Mouse (Mus musculus): ENCODE data around the gene Pm20d1. TPM values are rescaled to one million over a fixed set of nuclear protein-coding genes. Genes with fewer than 3 reads are reported as not detected.

Pm20d1 gene
- polyA plus RNA-seq, 1 experiment from 2014 or later = 2.3 TPM

DNA sequence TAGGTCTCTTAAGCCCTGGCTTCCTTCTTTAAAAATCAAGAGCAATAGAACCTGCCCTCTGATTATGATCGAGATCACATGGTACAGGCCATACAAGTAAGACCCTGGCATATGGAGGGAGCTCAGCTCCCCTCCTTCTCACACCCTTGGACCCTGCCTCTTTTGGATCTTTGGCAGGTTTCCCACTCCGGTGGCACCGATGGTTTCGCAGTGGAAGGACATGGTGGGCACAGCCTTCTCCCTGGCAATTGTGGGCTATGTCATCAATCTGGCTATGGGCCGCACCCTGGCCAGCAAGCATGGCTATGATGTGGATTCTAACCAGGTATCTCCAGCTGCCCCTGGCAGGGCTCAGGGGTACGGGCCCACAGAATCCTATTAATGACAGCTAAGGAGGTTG lies 40.0 kb upstream of the Pm20d1 start:
- no peak overlapping the region for H3K4me2 ChIP-seq (ENCODE audit: low read depth, severe bottlenecking)
- no peak for ATAC-seq (ENCODE audit: insufficient number of reproducible peaks, low FRiP score, low TSS enrichment, low read depth)
- no peak for DNase-seq (ENCODE audit: low spot score)
- no peaks in the 10 kb centered on the region for H3K27me3 ChIP-seq (ENCODE audit: control insufficient read depth, insufficient read depth, low read length)
- H3K27ac ChIP-seq (replicated peaks; ENCODE audit: low read depth, low read length) = no peak overlapping the region
- H3K9ac ChIP-seq (ENCODE audit: low read length) = no peak overlapping the region
- H3K4me3 ChIP-seq (ENCODE audit: low read depth, low read length) = no peak overlapping the region
- H3K4me1 ChIP-seq (ENCODE audit: control insufficient read depth, insufficient read depth, low read length) = no peaks in the 10 kb centered on the region
- no peaks in the 10 kb centered on the region for H3K36me3 ChIP-seq (ENCODE audit: control insufficient read depth, insufficient read depth, low read length)
- no peaks in the 10 kb centered on the region for H3K9me3 ChIP-seq (ENCODE audit: control insufficient read depth, low read length)
- 88% methylated on average over 6 of the region's 6 CpGs for WGBS

DNA sequence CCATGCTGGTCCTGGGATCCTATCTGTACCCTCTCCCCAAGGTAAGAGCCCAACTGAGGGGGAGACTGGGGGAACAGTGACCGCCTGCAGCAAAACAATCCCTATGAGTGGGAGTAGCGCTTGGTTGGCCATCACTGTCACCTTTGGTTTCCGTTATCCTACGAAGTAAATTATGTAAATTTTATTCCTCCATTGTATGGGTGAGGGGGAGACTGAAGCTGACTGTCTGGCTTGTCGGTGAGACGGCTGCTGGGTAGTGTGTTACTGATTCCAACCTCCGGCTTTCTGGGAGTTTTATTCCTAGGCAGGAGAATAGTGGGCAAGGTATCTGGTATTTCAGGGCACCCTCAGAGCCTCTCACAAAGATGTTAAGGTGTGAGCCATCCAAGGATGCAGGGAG lies 38.4 kb upstream of the Pm20d1 start:
- WGBS = 82% methylated on average over 7 of the region's 7 CpGs
- ATAC-seq (ENCODE audit: insufficient number of reproducible peaks, low FRiP score, low TSS enrichment, low read depth) = no peak
- Histone ChIP-seq H3K9me3 (ENCODE audit: control insufficient read depth, low read length) (no peaks in the 10 kb centered on the region), H3K4me3 (ENCODE audit: low read depth, low read length) (no peak overlapping the region), H3K36me3 (ENCODE audit: control insufficient read depth, insufficient read depth, low read length) (no peaks in the 10 kb centered on the region), H3K4me2 (ENCODE audit: low read depth, severe bottlenecking) (no peak overlapping the region), H3K27ac (replicated peaks; ENCODE audit: low read depth, low read length) (no peak overlapping the region), H3K27me3 (ENCODE audit: control insufficient read depth, insufficient read depth, low read length) (no peaks in the 10 kb centered on the region), H3K4me1 (ENCODE audit: control insufficient read depth, insufficient read depth, low read length) (no peaks in the 10 kb centered on the region), H3K9ac (ENCODE audit: low read length) (no peak overlapping the region)
- no peak for DNase-seq (ENCODE audit: low spot score)

DNA sequence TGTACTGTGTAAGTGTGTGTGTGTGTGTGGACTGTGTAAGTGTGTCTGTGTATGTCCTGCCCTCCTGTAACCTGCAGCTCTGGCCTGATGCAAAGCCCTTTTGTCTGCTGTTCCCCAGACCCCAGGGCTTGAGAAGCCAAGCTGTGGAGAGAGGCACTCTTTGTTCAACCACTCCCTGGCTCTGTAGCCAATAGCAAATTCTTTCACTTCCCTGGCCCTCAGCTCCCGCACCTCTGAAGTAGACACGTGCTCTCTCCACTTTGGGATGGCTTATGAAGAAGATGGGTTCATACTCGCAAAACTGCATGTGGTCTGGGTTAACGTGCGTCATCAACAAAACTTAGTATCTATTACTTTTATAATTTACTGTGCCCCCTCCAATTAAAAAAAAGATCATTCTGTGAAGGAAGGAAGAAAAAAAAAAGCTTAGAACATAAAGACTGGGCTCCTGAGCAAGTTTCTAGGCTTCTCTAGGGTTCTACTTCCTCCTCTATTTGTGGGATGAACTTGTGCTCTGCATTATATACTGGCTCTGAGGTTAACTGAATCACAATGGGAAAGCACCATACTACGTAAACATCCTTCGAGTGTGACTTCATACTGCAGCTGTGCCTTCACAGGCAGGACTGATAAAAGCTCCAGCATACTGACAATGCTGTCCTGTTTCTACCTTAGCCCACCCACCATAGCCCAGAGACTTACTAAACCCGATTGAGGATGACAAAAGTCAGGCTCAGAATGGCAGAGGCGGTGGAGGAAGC lies 37.3 kb upstream of the Pm20d1 start:
- Histone ChIP-seq H3K4me2 (ENCODE audit: low read depth, severe bottlenecking) (no peak overlapping the region), H3K27me3 (ENCODE audit: control insufficient read depth, insufficient read depth, low read length) (no peaks in the 10 kb centered on the region), H3K36me3 (ENCODE audit: control insufficient read depth, insufficient read depth, low read length) (no peaks in the 10 kb centered on the region), H3K4me3 (ENCODE audit: low read depth, low read length) (no peak overlapping the region), H3K9me3 (ENCODE audit: control insufficient read depth, low read length) (no peaks in the 10 kb centered on the region), H3K4me1 (ENCODE audit: control insufficient read depth, insufficient read depth, low read length) (no peaks in the 10 kb centered on the region), H3K27ac (replicated peaks; ENCODE audit: low read depth, low read length) (no peak overlapping the region), H3K9ac (ENCODE audit: low read length) (no peak overlapping the region)
- DNase-seq (ENCODE audit: low spot score) (no peak), ATAC-seq (ENCODE audit: insufficient number of reproducible peaks, low FRiP score, low TSS enrichment, low read depth) (no peak)
- 81% methylated on average over 9 of the region's 9 CpGs for WGBS

DNA sequence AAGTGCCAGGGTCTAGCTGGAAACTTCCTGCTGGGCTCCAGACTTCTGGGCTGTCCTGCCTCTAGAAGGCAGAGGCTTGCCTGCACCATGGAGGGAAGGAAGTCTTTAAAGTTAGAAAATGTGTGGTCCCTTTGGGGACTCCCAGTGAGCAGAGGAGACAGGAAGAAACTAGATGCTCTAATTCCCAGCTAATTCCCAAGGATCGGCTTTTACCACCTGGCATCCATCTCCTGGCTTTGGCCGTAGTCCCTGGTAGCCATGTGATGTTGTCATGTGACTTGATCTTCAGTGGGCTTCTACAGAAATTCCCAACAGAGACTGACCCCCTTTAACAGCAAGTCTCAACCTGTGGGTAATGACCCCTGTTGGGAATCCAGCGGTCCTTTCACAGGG lies 36.8 kb upstream of the Pm20d1 start:
- no peak overlapping the region for H3K27ac ChIP-seq (replicated peaks; ENCODE audit: low read depth, low read length)
- no peaks in the 10 kb centered on the region for H3K4me1 ChIP-seq (ENCODE audit: control insufficient read depth, insufficient read depth, low read length)
- no peaks in the 10 kb centered on the region for H3K36me3 ChIP-seq (ENCODE audit: control insufficient read depth, insufficient read depth, low read length)
- ATAC-seq (ENCODE audit: insufficient number of reproducible peaks, low FRiP score, low TSS enrichment, low read depth) = no peak
- H3K9me3 ChIP-seq (ENCODE audit: control insufficient read depth, low read length) = no peaks in the 10 kb centered on the region
- H3K4me3 ChIP-seq (ENCODE audit: low read depth, low read length) = no peak overlapping the region
- no peaks in the 10 kb centered on the region for H3K27me3 ChIP-seq (ENCODE audit: control insufficient read depth, insufficient read depth, low read length)
- no peak overlapping the region for H3K4me2 ChIP-seq (ENCODE audit: low read depth, severe bottlenecking)
- 84% methylated on average over 3 of the region's 3 CpGs for WGBS
- no peak for DNase-seq (ENCODE audit: low spot score)
- H3K9ac ChIP-seq (ENCODE audit: low read length) = no peak overlapping the region

DNA sequence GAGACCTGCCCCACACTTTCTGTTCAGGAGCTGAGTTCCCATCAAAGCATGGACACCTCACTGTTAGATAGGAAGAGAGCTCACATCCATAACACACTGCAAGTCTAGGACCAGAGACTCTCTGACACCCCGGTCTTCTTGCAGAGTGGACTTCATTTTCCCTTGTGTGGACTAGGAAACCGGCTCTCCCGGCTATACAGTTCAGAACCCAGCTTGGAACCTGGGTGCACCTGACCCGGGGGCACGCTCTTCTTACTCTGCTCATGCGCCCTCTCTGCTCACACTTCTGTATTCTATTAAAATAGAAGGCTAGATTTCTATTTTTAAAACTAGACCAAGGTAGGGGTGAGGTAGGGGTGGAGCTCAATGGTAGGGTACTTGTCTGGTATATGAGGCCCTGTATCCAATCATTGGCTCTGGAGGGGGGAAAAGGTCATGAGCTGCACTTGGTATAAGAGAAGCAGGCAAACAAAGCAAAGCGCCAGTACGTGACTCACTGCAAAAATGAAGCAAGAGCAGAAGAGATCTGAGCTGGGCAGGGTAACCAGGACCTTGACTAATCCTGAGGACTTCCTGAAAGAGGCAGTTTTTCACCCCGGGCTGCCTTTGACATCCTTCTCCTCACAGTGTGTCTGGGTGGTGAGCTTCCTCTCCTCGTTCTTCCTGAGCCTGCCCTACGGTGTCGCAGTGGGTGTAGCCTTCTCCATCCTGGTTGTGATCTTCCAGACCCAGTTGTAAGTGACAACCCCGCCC lies 35.9 kb upstream of the Pm20d1 start:
- ATAC-seq (ENCODE audit: insufficient number of reproducible peaks, low FRiP score, low TSS enrichment, low read depth) = no peak
- Histone ChIP-seq H3K27ac (replicated peaks; ENCODE audit: low read depth, low read length) (no peak overlapping the region), H3K27me3 (ENCODE audit: control insufficient read depth, insufficient read depth, low read length) (no peaks in the 10 kb centered on the region), H3K4me2 (ENCODE audit: low read depth, severe bottlenecking) (no peak overlapping the region), H3K9me3 (ENCODE audit: control insufficient read depth, low read length) (no peaks in the 10 kb centered on the region), H3K36me3 (ENCODE audit: control insufficient read depth, insufficient read depth, low read length) (no peaks in the 10 kb centered on the region), H3K9ac (ENCODE audit: low read length) (no peak overlapping the region), H3K4me1 (ENCODE audit: control insufficient read depth, insufficient read depth, low read length) (no peaks in the 10 kb centered on the region), H3K4me3 (ENCODE audit: low read depth, low read length) (no peak overlapping the region)
- 80% methylated on average over 13 of the region's 13 CpGs for WGBS
- no peak for DNase-seq (ENCODE audit: low spot score)

DNA sequence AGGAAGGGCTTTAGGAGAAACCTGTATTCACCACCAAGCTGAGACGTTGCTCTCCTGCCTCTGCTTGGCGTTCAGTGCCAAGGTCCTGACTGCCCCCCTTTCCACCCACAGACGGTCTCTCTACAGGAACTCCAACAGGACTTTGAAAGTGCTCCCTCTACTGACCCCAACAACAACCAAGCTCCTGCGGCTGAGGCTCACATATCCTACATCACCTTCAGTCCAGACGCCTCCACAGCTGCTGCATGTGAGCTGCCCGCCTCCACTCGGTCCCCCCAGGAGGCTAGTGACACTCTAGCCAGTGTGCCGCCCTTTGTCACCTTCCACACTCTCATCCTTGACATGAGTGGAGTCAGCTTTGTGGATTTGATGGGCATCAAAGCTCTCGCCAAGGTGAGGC lies 33.5 kb upstream of the Pm20d1 start:
- H3K9ac ChIP-seq (ENCODE audit: low read length) = no peak overlapping the region
- no peak overlapping the region for H3K4me3 ChIP-seq (ENCODE audit: low read depth, low read length)
- H3K36me3 ChIP-seq (ENCODE audit: control insufficient read depth, insufficient read depth, low read length) = no peaks in the 10 kb centered on the region
- no peaks in the 10 kb centered on the region for H3K9me3 ChIP-seq (ENCODE audit: control insufficient read depth, low read length)
- no peak overlapping the region for H3K27ac ChIP-seq (replicated peaks; ENCODE audit: low read depth, low read length)
- H3K4me2 ChIP-seq (ENCODE audit: low read depth, severe bottlenecking) = no peak overlapping the region
- no peaks in the 10 kb centered on the region for H3K4me1 ChIP-seq (ENCODE audit: control insufficient read depth, insufficient read depth, low read length)
- H3K27me3 ChIP-seq (ENCODE audit: control insufficient read depth, insufficient read depth, low read length) = no peaks in the 10 kb centered on the region
- ATAC-seq (ENCODE audit: insufficient number of reproducible peaks, low FRiP score, low TSS enrichment, low read depth) = no peak
- WGBS = 46% methylated on average over 9 of the region's 9 CpGs
- DNase-seq (ENCODE audit: low spot score) = no peak

DNA sequence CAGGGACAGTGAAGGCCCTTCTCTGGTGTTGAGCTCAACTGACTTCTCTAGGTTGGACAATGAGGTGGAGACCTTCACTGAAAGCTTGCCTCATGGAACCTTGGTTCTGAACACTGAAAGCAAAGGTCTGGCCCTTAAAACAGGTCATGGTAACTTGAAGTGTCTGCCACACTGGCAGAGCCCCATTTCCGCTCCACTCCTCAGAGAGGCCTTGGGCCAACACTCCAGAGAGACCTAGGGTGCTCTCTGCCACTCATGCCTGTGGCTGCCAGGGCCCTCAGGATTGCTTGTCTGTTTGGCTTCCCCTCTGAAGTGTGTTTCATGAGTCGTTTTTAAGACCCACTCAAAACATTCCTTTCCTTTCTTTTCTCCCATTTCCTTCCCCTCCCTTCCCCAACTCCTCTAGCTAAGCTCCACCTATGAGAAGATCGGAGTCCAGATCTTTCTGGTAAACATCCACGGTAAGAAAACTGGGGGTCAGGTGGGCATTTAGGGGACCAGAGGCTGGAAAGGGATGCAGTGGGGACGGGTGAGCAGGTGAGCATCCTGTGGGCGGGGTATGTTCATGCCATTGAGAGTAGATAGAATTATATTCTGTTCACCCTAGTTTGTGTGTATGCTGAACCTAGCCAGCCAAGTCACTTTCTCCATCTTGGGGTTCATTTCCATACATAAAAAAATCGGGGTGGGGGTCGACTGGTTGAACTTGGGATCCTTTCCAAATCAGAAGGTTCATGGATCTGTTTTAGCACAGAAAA lies 32.4 kb upstream of the Pm20d1 start:
- no peak overlapping the region for H3K4me3 ChIP-seq (ENCODE audit: low read depth, low read length)
- ATAC-seq (ENCODE audit: insufficient number of reproducible peaks, low FRiP score, low TSS enrichment, low read depth) (no peak), DNase-seq (ENCODE audit: low spot score) (peak; percentile 17)
- no peaks in the 10 kb centered on the region for H3K27me3 ChIP-seq (ENCODE audit: control insufficient read depth, insufficient read depth, low read length)
- H3K9ac ChIP-seq (ENCODE audit: low read length) = no peak overlapping the region
- H3K27ac ChIP-seq (replicated peaks; ENCODE audit: low read depth, low read length) = no peak overlapping the region
- H3K36me3 ChIP-seq (ENCODE audit: control insufficient read depth, insufficient read depth, low read length) = no peaks in the 10 kb centered on the region
- no peaks in the 10 kb centered on the region for H3K9me3 ChIP-seq (ENCODE audit: control insufficient read depth, low read length)
- H3K4me2 ChIP-seq (ENCODE audit: low read depth, severe bottlenecking) = no peak overlapping the region
- WGBS = 66% methylated on average over 8 of the region's 8 CpGs
- no peaks in the 10 kb centered on the region for H3K4me1 ChIP-seq (ENCODE audit: control insufficient read depth, insufficient read depth, low read length)

DNA sequence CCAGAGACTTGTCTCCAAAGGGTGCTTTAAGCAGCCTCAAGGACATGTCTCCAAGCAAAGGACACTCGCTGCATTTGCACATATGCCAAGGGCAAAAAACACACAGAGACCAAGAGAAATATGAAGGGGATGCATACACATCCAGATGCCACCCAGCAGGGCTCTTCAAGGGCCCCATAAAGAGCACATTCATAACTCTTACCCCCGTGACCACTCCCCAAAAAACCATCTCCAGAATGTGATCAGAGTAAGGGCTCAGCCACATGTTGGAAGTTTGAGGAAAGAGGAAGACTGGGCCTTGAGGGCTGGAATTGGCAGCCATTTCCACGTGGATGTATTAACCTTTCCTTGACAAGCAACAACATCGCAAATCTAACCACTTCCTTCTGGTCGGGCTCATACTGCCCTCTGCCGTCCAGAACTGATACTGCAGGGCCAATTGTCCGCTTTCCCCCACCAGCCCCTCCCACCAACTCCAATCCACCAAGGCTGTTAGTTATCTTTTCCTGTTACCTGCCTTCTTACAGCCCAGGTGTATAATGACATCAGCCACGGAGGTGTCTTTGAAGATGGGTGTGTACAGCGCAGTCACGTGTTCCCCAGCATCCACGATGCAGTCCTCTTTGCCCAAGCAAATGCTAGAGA lies 31.7 kb upstream of the Pm20d1 start:
- no peak for ATAC-seq (ENCODE audit: insufficient number of reproducible peaks, low FRiP score, low TSS enrichment, low read depth)
- H3K4me3 ChIP-seq (ENCODE audit: low read depth, low read length) = no peak overlapping the region
- 12% methylated on average over 11 of the region's 11 CpGs for whole genome bisulfite sequencing

More for the DNA sequence above, 31.7 kb upstream of the Pm20d1 start:
- H3K4me1 ChIP-seq (ENCODE audit: control insufficient read depth, insufficient read depth, low read length) = no peaks in the 10 kb centered on the region
- H3K9ac ChIP-seq (ENCODE audit: low read length) = no peak overlapping the region
- no peaks in the 10 kb centered on the region for H3K27me3 ChIP-seq (ENCODE audit: control insufficient read depth, insufficient read depth, low read length)
- H3K36me3 ChIP-seq (ENCODE audit: control insufficient read depth, insufficient read depth, low read length) = no peaks in the 10 kb centered on the region
- no peak overlapping the region for H3K27ac ChIP-seq (replicated peaks; ENCODE audit: low read depth, low read length)
- no peak overlapping the region for H3K4me2 ChIP-seq (ENCODE audit: low read depth, severe bottlenecking)
- H3K9me3 ChIP-seq (ENCODE audit: control insufficient read depth, low read length) = no peaks in the 10 kb centered on the region
- DNase-seq (ENCODE audit: low spot score) = peak; percentile 89

Measured in limb, embryonic 11.5 days (tissue).